Mouse (Mus musculus): ENCODE measurements around the gene Kcna5. TPM values are rescaled to one million over a fixed set of nuclear protein-coding genes. Genes with fewer than 3 reads are reported as not detected.

Kcna5 gene
- polyA plus RNA-seq, 1 experiment from 2014 or later, result 2.8 TPM

DNA sequence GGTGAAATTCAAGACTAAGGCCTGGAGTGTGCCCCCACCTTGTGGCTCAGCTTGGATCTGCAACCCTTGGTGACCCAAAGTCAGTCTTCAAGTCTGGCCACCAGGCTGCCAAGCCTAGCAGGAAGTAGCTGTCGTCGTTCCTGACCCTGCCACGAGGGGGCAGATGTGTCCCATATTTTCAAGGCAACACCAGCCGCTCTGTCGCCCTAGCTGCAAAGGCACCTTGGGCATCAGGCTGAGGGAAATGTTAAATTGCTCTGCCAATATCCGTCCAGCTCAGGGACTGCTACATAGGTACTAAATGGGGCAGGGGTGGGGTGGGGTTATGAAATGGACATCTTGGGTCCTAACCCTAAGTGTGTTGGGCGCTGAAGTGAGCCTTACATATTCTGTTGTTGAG lies 28.7 kb upstream of the Kcna5 start:
- H3K36me3 ChIP-seq, result no peaks in the 10 kb centered on the region
- H3K9ac ChIP-seq, result no peak overlapping the region
- H3K9me3 ChIP-seq (replicated peaks), result no peaks in the 10 kb centered on the region
- no peak overlapping the region for H3K27ac ChIP-seq
- H3K4me1 ChIP-seq, result peaks cover 12% of the 10 kb centered on the region
- ATAC-seq (ENCODE audit: low FRiP score), result peak; percentile 32; the same call in 1 of the 2 replicates
- H3K27me3 ChIP-seq, result no peaks in the 10 kb centered on the region
- no peak overlapping the region for H3K4me2 ChIP-seq (replicated peaks)
- WGBS, result 14% methylated on average over 7 of the region's 7 CpGs
- H3K4me3 ChIP-seq, result no peak overlapping the region

DNA sequence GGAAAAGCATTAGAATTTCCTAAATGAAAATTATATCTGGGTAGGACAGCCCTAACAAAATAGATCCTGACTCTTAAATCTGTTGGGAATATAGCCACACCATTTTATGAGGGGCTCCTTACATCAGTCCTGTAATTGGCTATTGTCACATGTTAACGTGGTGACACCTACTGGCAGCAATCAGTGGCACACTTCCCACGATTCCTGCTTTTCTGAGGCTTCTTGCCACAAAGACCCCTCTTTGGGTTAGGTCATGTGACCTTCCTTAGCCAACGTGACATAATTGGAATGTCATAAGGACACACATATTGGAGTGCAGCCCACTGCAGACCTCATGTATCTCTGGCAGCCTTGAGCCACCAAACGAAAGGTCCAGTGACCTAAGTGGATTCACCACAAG lies 26.5 kb upstream of the Kcna5 start:
- WGBS, result 28% methylated on average over 4 of the region's 4 CpGs
- Histone ChIP-seq H3K36me3 (no peaks in the 10 kb centered on the region), H3K4me2 (replicated peaks) (no peak overlapping the region), H3K27ac (no peak overlapping the region), H3K4me1 (peaks cover 12% of the 10 kb centered on the region), H3K27me3 (no peaks in the 10 kb centered on the region), H3K4me3 (no peak overlapping the region), H3K9me3 (replicated peaks) (no peaks in the 10 kb centered on the region), H3K9ac (no peak overlapping the region)
- no peak for ATAC-seq (ENCODE audit: low FRiP score)

DNA sequence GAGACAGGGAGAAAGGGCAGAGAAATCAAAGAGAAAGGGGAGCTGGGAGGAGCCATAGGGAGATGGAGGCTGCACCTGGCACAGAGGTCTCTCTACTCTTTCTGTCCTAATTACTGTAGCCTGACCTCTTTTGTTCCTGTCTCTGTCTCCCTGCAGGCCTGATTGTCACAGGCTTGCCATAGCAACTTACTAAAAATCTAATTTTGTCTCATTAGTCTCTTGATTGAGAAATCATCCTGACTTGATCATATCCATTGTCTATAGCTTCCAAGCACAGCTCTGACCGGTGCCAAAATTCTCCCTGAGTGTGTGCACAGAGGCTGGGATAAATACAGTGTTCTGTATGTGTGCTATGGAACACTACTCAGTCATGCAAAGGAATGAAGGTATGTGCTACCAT lies 25.5 kb upstream of the Kcna5 start:
- 76% methylated on average over 1 of the region's 1 CpGs for WGBS
- Histone ChIP-seq H3K4me1 (peaks cover 12% of the 10 kb centered on the region), H3K4me2 (replicated peaks) (no peak overlapping the region), H3K36me3 (no peaks in the 10 kb centered on the region), H3K27me3 (peaks cover 4% of the 10 kb centered on the region; the same call in 1 of the 2 replicates), H3K27ac (peak overlapping the region; percentile 64; the same call in 1 of the 2 replicates), H3K9ac (no peak overlapping the region), H3K4me3 (no peak overlapping the region), H3K9me3 (replicated peaks) (no peaks in the 10 kb centered on the region)
- ATAC-seq (ENCODE audit: low FRiP score), result no peak

DNA sequence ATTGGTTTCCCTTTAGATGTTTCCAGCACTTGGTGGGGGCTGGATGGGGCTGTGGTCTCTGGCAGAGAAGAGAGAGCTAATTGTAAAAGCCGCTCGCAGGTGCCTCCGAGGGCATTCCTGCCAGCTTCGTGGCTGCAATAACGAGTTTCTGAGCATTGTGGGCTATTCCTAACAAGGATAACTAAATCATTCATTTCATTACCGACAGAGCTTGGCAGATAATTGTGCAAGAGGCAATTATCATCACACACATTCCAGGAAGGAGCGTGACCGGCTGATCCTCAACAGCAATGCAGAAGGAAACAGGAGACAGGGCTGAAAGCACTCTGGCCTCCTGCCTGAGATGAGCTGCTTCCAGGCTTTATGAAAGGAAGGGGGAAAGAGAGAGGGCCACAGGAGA lies 24.8 kb upstream of the Kcna5 start:
- peaks cover 12% of the 10 kb centered on the region for H3K4me1 ChIP-seq
- H3K27me3 ChIP-seq, result peaks cover 4% of the 10 kb centered on the region; the same call in 1 of the 2 replicates
- H3K36me3 ChIP-seq, result no peaks in the 10 kb centered on the region
- no peak overlapping the region for H3K9ac ChIP-seq
- no peak overlapping the region for H3K4me3 ChIP-seq
- 35% methylated on average over 8 of the region's 8 CpGs for WGBS
- no peak overlapping the region for H3K4me2 ChIP-seq (replicated peaks)
- H3K9me3 ChIP-seq (replicated peaks), result no peaks in the 10 kb centered on the region
- ATAC-seq (ENCODE audit: low FRiP score), result peak; percentile 34; the same call in 1 of the 2 replicates
- peak overlapping the region; percentile 64 for H3K27ac ChIP-seq

DNA sequence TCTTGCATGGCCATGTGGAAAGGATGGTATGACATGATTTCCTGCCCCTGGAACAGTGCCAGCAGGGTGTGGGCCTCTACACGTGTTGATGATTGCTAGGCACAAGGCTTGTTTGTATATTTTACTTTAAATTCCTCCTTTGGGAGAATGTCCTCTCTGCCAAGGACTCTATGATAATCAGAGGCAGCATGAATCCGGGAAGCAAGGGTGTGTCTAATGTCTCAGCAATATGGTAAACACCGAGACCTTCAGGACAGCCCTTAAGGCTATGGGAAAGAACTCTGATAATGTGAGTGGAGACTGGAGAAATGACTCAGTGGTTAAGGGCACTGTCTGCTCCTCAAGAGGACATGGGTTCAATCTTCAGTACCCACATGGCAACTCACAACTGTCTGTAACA lies 23.1 kb upstream of the Kcna5 start:
- Histone ChIP-seq H3K4me1 (peaks cover 14% of the 10 kb centered on the region), H3K9ac (no peak overlapping the region), H3K4me2 (replicated peaks) (no peak overlapping the region), H3K36me3 (no peaks in the 10 kb centered on the region), H3K9me3 (replicated peaks) (no peaks in the 10 kb centered on the region), H3K4me3 (no peak overlapping the region), H3K27me3 (peaks cover 5% of the 10 kb centered on the region), H3K27ac (no peak overlapping the region)
- WGBS, result 73% methylated on average over 3 of the region's 3 CpGs
- ATAC-seq (ENCODE audit: low FRiP score), result no peak

DNA sequence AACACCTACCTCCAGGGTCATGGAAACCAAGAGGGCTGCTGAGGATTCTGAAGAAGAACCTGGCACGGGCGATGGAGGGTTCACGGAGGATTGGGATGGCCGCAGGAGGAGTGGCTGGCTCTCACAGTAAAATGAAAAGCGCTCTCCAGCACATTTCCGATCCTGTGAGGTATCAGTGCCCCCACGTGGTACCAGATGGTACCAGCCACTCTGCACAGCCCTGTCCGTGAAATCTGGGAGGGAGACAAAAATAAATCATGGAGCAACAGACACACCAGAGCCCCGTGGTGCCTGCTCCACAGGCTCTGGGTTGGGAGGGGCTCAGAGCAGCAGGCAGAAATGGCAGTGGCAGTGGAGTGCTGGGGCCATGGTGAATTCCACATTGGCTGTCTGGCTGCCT lies 18.6 kb upstream of the Kcna5 start:
- no peak overlapping the region for H3K9ac ChIP-seq
- H3K4me3 ChIP-seq, result no peak overlapping the region
- no peaks in the 10 kb centered on the region for H3K9me3 ChIP-seq (replicated peaks)
- H3K36me3 ChIP-seq, result no peaks in the 10 kb centered on the region
- no peak overlapping the region for H3K27ac ChIP-seq
- H3K27me3 ChIP-seq, result peaks cover 9% of the 10 kb centered on the region
- 36% methylated on average over 9 of the region's 9 CpGs for WGBS
- peak; percentile 46; the same call in 1 of the 2 replicates for ATAC-seq (ENCODE audit: low FRiP score)
- 0 out of 2 replicates have a peak, but pooled peaks cover 3% of the 10 kb centered on the region for H3K4me1 ChIP-seq
- no peak overlapping the region for H3K4me2 ChIP-seq (replicated peaks)

DNA sequence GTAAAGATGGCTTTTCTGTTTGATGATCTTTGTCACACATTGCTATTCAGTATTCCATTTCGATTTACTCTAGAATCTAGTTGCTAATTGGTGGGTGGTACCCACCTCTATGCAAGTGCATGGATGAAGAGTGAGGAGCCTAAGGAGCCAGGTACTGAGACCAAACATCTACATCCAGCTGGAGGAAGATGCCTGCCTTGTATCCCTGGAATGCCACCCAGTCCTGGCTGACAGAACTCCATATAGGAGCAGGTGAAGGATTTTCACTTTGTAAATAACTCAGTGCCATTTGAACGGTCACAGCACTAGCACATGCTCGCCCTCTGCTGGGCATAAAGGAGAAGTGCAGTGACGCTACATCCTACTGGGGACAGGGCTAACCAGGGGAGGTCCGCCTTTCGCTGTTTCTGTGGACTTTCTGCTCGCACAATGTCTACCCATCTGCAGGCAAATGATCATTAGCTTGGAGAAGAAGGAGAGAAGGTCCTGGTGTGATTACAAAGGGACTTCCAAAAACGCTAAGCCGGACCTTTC lies 16.7 kb upstream of the Kcna5 start:
- Histone ChIP-seq H3K9me3 (replicated peaks) (no peaks in the 10 kb centered on the region), H3K36me3 (no peaks in the 10 kb centered on the region), H3K4me3 (no peak overlapping the region), H3K9ac (no peak overlapping the region), H3K4me2 (replicated peaks) (no peak overlapping the region), H3K27me3 (peaks cover 9% of the 10 kb centered on the region), H3K27ac (no peak overlapping the region), H3K4me1 (0 out of 2 replicates have a peak, but pooled peaks cover 3% of the 10 kb centered on the region)
- ATAC-seq (ENCODE audit: low FRiP score), result peak; percentile 59; the same call in 1 of the 2 replicates
- 23% methylated on average over 9 of the region's 9 CpGs for WGBS

DNA sequence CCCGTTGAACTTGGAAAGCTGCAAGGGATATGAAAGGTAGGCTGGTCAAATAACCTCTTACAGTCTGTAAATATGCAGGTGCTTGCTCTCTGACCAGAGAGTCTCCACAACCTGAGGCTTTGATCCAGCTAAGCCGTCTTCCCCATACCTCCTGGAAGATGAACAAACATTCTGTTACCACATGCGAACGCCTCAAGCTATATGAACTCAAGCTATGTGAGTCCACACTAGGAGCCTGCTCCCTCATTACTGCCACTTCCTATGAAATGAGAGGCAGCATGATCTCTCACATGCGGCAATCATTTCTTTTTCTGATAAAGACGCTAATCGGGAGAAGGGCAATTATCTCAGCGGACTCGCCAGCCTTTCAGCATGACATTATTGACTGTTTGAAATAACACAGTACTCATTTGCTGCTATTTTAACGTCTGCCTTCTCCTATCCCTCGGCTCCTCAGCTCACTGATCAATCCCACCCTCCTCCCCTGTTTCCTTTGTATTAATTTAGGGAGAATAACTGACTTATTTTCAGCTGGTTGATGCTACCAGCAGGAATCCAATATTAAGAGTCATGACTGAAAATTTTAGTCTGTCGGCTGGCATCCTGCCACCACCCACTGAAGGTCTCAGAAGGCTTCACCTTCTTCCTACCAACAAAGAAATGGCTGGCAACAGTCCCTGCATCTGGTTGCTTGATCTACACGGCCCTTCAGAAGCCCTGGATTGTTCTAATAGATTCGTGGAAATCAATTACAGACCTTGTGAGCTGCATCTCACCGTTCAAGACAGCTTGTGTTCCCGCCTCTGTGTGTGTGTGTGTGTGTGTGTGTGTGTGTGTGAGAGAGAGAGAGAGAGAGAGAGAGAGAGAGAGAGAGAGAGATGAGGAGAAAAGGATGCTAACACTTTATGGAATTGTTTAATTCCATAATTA lies 9.2 kb upstream of the Kcna5 start:
- Histone ChIP-seq H3K9me3 (replicated peaks) (no peaks in the 10 kb centered on the region), H3K9ac (no peak overlapping the region), H3K4me2 (replicated peaks) (no peak overlapping the region), H3K27me3 (no peaks in the 10 kb centered on the region), H3K27ac (no peak overlapping the region; the same call in 1 of the 2 replicates), H3K4me3 (no peak overlapping the region), H3K36me3 (no peaks in the 10 kb centered on the region), H3K4me1 (0 out of 2 replicates have a peak, but pooled peaks cover 2% of the 10 kb centered on the region)
- WGBS, result 70% methylated on average over 16 of the region's 16 CpGs
- no peak for ATAC-seq (ENCODE audit: low FRiP score)

DNA sequence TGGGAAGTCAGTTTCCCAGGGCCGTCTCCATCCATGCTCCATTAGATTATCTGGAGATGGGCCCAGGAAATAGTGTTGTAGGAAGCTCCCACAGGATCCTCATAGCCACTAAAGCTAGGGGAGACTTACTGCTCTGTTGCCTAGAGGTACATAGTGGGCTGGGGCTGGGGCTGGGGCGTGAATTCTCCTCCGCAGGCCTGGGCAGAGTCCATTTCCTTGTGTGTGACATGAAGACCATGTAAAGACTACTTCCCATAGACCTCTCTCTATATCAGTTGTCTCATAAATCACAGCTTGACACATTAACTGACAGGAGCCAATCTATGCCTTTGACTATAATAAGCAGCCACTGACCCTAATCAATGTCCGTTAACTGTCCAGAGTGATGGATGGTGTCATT lies 7.5 kb upstream of the Kcna5 start:
- Histone ChIP-seq H3K9ac (no peak overlapping the region), H3K4me3 (no peak overlapping the region), H3K36me3 (no peaks in the 10 kb centered on the region), H3K27me3 (0 out of 2 replicates have a peak, but pooled peaks cover 3% of the 10 kb centered on the region), H3K4me1 (0 out of 2 replicates have a peak, but pooled peaks cover 2% of the 10 kb centered on the region), H3K4me2 (replicated peaks) (no peak overlapping the region), H3K27ac (no peak overlapping the region), H3K9me3 (replicated peaks) (no peaks in the 10 kb centered on the region)
- WGBS, result 74% methylated on average over 4 of the region's 4 CpGs
- ATAC-seq (ENCODE audit: low FRiP score), result no peak

DNA sequence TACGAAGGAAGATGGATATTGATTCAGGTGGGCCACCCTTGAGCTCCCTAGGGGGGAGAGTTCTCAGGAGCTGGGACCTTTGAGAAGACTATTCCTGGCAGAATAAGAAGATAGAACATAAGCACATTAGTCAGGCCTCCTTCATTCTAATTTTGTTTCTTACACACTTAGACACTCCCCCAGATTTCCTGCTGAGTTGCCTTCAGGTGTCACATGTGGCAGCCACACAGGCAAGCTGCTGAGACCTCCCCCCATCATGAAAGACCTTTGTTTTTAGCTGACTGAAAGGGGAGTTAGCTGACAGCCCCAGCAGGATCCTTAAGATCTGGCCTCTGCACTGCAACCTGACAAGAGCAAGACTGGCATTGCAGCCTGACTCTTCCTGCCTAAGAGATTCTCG lies 2.3 kb upstream of the Kcna5 start:
- no peak for ATAC-seq (ENCODE audit: low FRiP score)
- peaks cover 29% of the 10 kb centered on the region for H3K27me3 ChIP-seq

DNA sequence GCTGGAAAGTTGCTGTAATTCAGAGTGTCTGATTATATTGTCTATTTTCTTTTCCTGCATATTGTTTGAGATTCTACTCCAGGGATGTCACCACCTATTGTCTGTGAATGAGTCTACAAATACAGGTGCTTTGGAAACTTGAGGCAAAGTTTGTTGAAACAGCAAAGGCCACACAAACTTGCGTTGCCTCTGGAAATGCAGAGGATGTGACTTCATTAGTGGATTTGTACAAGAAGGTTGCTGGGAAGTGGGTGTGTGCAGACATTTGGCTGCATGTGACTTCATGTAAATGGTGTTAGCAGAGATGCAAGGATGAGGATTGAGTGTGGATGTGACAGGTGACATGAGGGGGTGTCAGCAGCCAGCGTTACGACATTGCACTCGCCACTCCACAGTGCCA lies 1.7 kb upstream of the Kcna5 start:
- H3K9ac ChIP-seq, result no peak overlapping the region
- peaks cover 24% of the 10 kb centered on the region for H3K4me1 ChIP-seq
- H3K4me2 ChIP-seq (replicated peaks), result no peak overlapping the region
- ATAC-seq (ENCODE audit: low FRiP score), result no peak
- no peaks in the 10 kb centered on the region for H3K36me3 ChIP-seq
- H3K27me3 ChIP-seq, result peaks cover 29% of the 10 kb centered on the region
- no peaks in the 10 kb centered on the region for H3K9me3 ChIP-seq (replicated peaks)
- no peak overlapping the region for H3K4me3 ChIP-seq
- no peak overlapping the region for H3K27ac ChIP-seq
- WGBS, result 68% methylated on average over 4 of the region's 4 CpGs

More for the DNA sequence above, 2.3 kb upstream of the Kcna5 start:
- Histone ChIP-seq H3K9me3 (replicated peaks) (no peaks in the 10 kb centered on the region), H3K27ac (no peak overlapping the region), H3K4me3 (no peak overlapping the region), H3K9ac (no peak overlapping the region), H3K4me1 (peaks cover 24% of the 10 kb centered on the region), H3K4me2 (replicated peaks) (no peak overlapping the region), H3K36me3 (no peaks in the 10 kb centered on the region)
- 26% methylated on average over 2 of the region's 2 CpGs for WGBS

DNA sequence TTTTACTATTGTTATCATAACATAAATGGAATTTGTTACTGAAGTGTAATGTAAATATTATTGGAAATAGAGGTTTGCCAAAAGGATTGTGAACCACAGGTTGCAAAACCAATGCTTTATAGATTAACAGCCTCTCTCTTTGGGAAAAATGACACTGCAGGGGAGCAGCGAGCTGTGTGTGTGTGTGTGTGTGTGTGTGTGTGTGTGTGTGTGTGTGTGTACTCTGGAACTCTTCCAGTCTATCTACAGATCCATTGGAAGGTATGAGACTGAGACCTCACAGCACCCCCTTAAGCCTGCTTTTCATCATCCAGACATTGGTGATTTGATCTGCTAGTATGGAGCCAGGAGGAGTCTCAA lies 679 bp upstream of the Kcna5 start:
- 14% methylated on average over 1 of the region's 1 CpGs for WGBS
- H3K27ac ChIP-seq, result no peak overlapping the region
- H3K4me3 ChIP-seq, result no peak overlapping the region
- peaks cover 24% of the 10 kb centered on the region for H3K4me1 ChIP-seq
- no peaks in the 10 kb centered on the region for H3K9me3 ChIP-seq (replicated peaks)
- H3K36me3 ChIP-seq, result no peaks in the 10 kb centered on the region
- ATAC-seq (ENCODE audit: low FRiP score), result no peak
- H3K4me2 ChIP-seq (replicated peaks), result no peak overlapping the region
- no peak overlapping the region for H3K9ac ChIP-seq
- peaks cover 29% of the 10 kb centered on the region for H3K27me3 ChIP-seq

Data from hindbrain, embryonic 12.5 days (tissue).